Mouse (Mus musculus): ENCODE measurements around the gene Klhdc10.

- TF ChIP-seq CTCF (IDR thresholded peaks at IDR 0.05; ENCODE audit: low read depth): no peak
- no peak for TF ChIP-seq EP300 (IDR thresholded peaks at IDR 0.05; ENCODE audit: low read depth)
Measured at GRCm38 (mm10) chr6:30460750-30461446, 59.2 kb downstream of the Klhdc10 start.
